Mouse (Mus musculus): ENCODE data around the gene Alcam. TPM values are rescaled to one million over a fixed set of nuclear protein-coding genes. Genes with fewer than 3 reads are reported as not detected.

Gene Alcam
- polyA plus RNA-seq, 1 experiment from 2014 or later = 43.0 TPM

DNA sequence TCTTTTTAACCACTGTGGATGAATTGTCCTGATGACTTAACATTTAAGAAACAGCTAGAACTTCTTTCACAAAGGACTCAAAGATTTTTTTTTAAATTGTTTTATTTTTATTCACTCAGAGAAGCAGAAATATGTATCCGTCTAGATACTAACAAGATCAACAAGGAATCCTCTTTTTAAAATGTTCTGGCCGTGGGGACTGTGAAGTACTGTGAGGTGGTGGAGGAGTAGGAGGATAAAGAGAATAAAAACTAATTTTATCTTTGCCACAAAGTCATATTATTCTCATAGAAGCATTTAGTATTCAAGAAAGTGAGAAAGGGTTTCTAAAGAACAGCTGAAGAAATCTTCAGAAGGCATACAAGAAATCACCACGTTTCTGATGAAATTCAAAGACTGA lies 54.8 kb downstream of the Alcam start:
- WGBS = 81% methylated on average over 3 of the region's 3 CpGs
- no peak overlapping the region for H3K4me2 ChIP-seq (ENCODE audit: low read depth, low read length)
- no peak for ATAC-seq (ENCODE audit: low read depth)
- H3K9ac ChIP-seq (ENCODE audit: low read length) = no peak overlapping the region
- no peaks in the 10 kb centered on the region for H3K27me3 ChIP-seq (ENCODE audit: control insufficient read depth, insufficient read depth, low read depth, low read length)
- no peaks in the 10 kb centered on the region for H3K4me1 ChIP-seq (replicated peaks; ENCODE audit: control insufficient read depth, insufficient read depth, low read length)
- no peaks in the 10 kb centered on the region for H3K36me3 ChIP-seq (ENCODE audit: control insufficient read depth, insufficient read depth, low read length)
- H3K4me3 ChIP-seq (ENCODE audit: low read length) = no peak overlapping the region
- no peaks in the 10 kb centered on the region for H3K9me3 ChIP-seq (ENCODE audit: control insufficient read depth, low read length)
- H3K27ac ChIP-seq (ENCODE audit: low read length) = no peak overlapping the region

DNA sequence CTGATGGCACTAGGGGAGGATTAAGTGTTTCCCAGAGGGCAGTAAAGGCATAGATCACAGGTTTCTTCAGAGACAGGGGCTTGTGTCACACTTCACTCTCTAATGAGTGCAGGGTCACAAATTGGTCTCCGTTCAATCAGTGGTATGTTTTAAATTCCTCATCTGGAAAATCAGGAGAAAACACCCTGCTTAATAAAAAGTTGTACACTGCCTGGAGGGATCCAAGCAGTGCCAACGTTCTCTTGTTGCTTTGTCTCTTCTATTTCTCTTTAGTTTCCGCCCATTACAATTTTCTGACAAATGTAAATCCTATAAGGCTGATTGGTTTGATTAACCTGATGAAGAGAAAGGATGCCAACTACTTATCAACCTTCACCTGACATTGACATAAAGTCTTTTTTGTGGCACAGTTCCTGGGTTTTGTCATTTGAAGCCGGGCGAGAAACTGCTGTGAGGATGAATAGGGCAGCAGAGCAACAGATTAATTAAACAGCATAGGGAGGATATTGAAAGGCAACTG lies 67.0 kb downstream of the Alcam start:
- no peak overlapping the region for H3K27ac ChIP-seq (ENCODE audit: low read length)
- no peak for ATAC-seq (ENCODE audit: low read depth)
- no peaks in the 10 kb centered on the region for H3K9me3 ChIP-seq (ENCODE audit: control insufficient read depth, low read length)
- peaks cover 6% of the 10 kb centered on the region; the same call in 1 of the 2 replicates for H3K4me1 ChIP-seq (replicated peaks; ENCODE audit: control insufficient read depth, insufficient read depth, low read length)
- H3K9ac ChIP-seq (ENCODE audit: low read length) = no peak overlapping the region
- 72% methylated on average over 5 of the region's 5 CpGs for WGBS
- H3K4me2 ChIP-seq (ENCODE audit: low read depth, low read length) = no peak overlapping the region
- H3K4me3 ChIP-seq (ENCODE audit: low read length) = no peak overlapping the region
- no peaks in the 10 kb centered on the region for H3K36me3 ChIP-seq (ENCODE audit: control insufficient read depth, insufficient read depth, low read length)
- H3K27me3 ChIP-seq (ENCODE audit: control insufficient read depth, insufficient read depth, low read depth, low read length) = no peaks in the 10 kb centered on the region

DNA sequence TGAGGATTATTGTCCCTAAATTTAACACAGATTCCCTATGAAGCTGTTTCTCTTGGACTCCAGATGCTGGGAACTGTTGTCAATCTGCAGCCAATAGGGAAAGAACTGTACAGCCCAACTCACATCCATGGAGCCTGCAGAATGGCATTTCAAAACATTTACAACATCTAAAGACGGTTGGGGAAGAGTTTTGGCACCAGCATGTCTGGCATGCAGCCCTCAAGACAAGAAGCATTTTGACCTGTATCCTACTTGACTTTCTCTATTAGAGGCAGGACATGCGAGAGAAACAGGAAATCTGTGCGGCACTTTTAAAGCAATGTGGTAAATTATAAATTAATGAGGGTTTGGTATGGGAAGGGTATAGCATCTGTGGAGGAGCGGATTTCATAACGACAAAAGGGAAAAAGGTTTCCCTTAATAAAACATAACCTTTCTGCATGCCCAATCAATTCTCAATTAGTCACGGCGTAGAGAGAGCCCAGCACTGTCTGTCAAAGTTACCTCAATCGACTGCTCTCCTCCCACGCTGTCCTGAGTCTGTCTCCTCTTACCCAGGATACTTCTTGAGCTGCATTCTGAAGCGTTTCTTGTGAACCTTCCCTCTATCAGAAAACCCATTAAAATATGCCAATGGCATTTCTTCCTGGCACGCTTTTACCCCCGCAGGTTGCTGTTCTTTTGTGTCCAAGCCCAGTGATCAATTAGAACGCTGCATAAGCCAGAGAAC lies 70.3 kb downstream of the Alcam start:
- Histone ChIP-seq H3K9me3 (ENCODE audit: control insufficient read depth, low read length) (no peaks in the 10 kb centered on the region), H3K27me3 (ENCODE audit: control insufficient read depth, insufficient read depth, low read depth, low read length) (no peaks in the 10 kb centered on the region), H3K27ac (ENCODE audit: low read length) (no peak overlapping the region), H3K4me2 (ENCODE audit: low read depth, low read length) (no peak overlapping the region), H3K9ac (ENCODE audit: low read length) (no peak overlapping the region), H3K4me3 (ENCODE audit: low read length) (no peak overlapping the region), H3K4me1 (replicated peaks; ENCODE audit: control insufficient read depth, insufficient read depth, low read length) (peaks cover 10% of the 10 kb centered on the region), H3K36me3 (ENCODE audit: control insufficient read depth, insufficient read depth, low read length) (no peaks in the 10 kb centered on the region)
- 53% methylated on average over 13 of the region's 13 CpGs for WGBS
- no peak for ATAC-seq (ENCODE audit: low read depth)

DNA sequence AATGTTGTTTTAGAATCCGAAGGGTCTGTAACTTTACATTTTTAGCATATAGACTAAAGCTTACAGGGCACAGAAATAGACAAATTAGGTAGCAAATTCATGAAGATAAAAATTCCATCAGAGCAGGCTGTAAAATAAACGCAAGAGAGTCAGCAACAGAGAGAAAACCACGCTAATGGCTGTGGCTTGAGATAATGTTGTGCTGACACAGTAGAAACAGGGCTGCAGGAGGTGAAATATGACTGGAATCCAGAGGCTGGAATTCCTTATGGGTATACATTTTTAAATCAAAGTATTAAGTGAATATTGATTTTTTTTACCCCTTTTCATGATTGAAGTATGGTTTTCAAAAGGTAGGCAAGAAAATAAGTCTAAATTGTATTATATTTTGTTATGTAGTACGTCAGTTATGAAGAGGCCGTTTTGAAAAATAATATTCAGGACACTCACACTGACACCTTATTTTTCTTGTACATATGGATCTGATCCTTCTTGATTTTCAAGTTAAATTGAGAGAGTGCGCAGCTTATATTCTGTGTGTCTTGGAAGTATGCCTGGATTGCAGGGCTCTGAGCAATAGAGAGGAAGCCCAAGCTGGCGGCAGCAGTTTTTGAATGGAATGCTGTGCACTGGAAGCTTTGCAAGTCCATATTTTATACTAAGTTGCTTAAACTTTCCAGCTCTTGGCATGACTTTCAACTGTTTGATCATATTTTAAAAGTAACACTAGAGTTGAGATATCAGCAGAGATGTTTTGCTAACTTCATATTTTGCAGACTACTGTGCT lies 74.9 kb downstream of the Alcam start:
- Histone ChIP-seq H3K4me3 (ENCODE audit: low read length) (no peak overlapping the region), H3K27me3 (ENCODE audit: control insufficient read depth, insufficient read depth, low read depth, low read length) (no peaks in the 10 kb centered on the region), H3K27ac (ENCODE audit: low read length) (no peak overlapping the region), H3K36me3 (ENCODE audit: control insufficient read depth, insufficient read depth, low read length) (no peaks in the 10 kb centered on the region), H3K4me2 (ENCODE audit: low read depth, low read length) (0 out of 2 replicates have a peak overlapping the region, but pooled peaks have one; percentile 3), H3K4me1 (replicated peaks; ENCODE audit: control insufficient read depth, insufficient read depth, low read length) (peaks cover 10% of the 10 kb centered on the region), H3K9me3 (ENCODE audit: control insufficient read depth, low read length) (no peaks in the 10 kb centered on the region), H3K9ac (ENCODE audit: low read length) (no peak overlapping the region)
- 23% methylated on average over 7 of the region's 7 CpGs for WGBS
- ATAC-seq (ENCODE audit: low read depth) = peak; percentile 90

- ATAC-seq (ENCODE audit: low read depth) = no peak
- WGBS = 86% methylated on average over 2 of the region's 2 CpGs
- Histone ChIP-seq H3K4me3 (ENCODE audit: low read length) (no peak overlapping the region), H3K9me3 (ENCODE audit: control insufficient read depth, low read length) (no peaks in the 10 kb centered on the region), H3K9ac (ENCODE audit: low read length) (no peak overlapping the region), H3K36me3 (ENCODE audit: control insufficient read depth, insufficient read depth, low read length) (no peaks in the 10 kb centered on the region), H3K4me1 (replicated peaks; ENCODE audit: control insufficient read depth, insufficient read depth, low read length) (peaks cover 8% of the 10 kb centered on the region), H3K27ac (ENCODE audit: low read length) (no peak overlapping the region), H3K4me2 (ENCODE audit: low read depth, low read length) (no peak overlapping the region), H3K27me3 (ENCODE audit: control insufficient read depth, insufficient read depth, low read depth, low read length) (no peaks in the 10 kb centered on the region)
These were observed 77.0 kb downstream of the Alcam start for GRCm38 (mm10) chr16:52376827-52377226.

DNA sequence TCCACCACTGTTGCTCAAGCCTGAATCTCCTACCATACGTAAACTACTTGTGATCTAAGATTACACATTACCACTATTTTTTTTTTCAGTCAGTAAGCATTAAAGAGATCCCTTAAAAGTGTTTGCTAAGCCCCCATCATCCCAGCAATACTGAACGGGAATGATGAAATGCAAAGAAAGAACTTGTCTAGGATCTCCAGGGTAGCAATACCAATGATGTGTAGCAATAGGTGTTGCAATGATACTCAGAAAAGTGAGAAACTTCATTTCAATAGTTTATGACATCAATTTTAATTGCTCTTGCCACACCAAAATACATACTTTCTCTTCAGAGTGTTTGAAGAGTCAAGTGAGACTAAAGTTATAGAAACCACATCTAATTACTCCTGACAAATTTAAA lies 81.9 kb downstream of the Alcam start:
- no peak for ATAC-seq (ENCODE audit: low read depth)
- Histone ChIP-seq H3K27ac (ENCODE audit: low read length) (no peak overlapping the region), H3K9me3 (ENCODE audit: control insufficient read depth, low read length) (no peaks in the 10 kb centered on the region), H3K9ac (ENCODE audit: low read length) (no peak overlapping the region), H3K4me2 (ENCODE audit: low read depth, low read length) (no peak overlapping the region), H3K36me3 (ENCODE audit: control insufficient read depth, insufficient read depth, low read length) (no peaks in the 10 kb centered on the region), H3K4me3 (ENCODE audit: low read length) (no peak overlapping the region), H3K4me1 (replicated peaks; ENCODE audit: control insufficient read depth, insufficient read depth, low read length) (no peaks in the 10 kb centered on the region), H3K27me3 (ENCODE audit: control insufficient read depth, insufficient read depth, low read depth, low read length) (no peaks in the 10 kb centered on the region)
- 53% methylated on average over 2 of the region's 2 CpGs for WGBS

GRCm38 (mm10) chr16:52368521-52368920 lies 85.4 kb downstream of the Alcam start:
- no peak overlapping the region for H3K4me3 ChIP-seq (ENCODE audit: low read length)
- no peak overlapping the region for H3K4me2 ChIP-seq (ENCODE audit: low read depth, low read length)
- no peaks in the 10 kb centered on the region for H3K27me3 ChIP-seq (ENCODE audit: control insufficient read depth, insufficient read depth, low read depth, low read length)
- ATAC-seq (ENCODE audit: low read depth) = no peak
- WGBS = 87% methylated on average over 5 of the region's 5 CpGs
- no peaks in the 10 kb centered on the region for H3K36me3 ChIP-seq (ENCODE audit: control insufficient read depth, insufficient read depth, low read length)
- H3K27ac ChIP-seq (ENCODE audit: low read length) = no peak overlapping the region
- H3K9ac ChIP-seq (ENCODE audit: low read length) = no peak overlapping the region
- H3K4me1 ChIP-seq (replicated peaks; ENCODE audit: control insufficient read depth, insufficient read depth, low read length) = no peaks in the 10 kb centered on the region
- no peaks in the 10 kb centered on the region for H3K9me3 ChIP-seq (ENCODE audit: control insufficient read depth, low read length)

- 89% methylated on average over 4 of the region's 4 CpGs for WGBS
- no peak overlapping the region for H3K9ac ChIP-seq (ENCODE audit: low read length)
These were observed 87.0 kb downstream of the Alcam start for GRCm38 (mm10) chr16:52366915-52367314.

GRCm38 (mm10) chr16:52363944-52364511 lies 89.8 kb downstream of the Alcam start:
- Histone ChIP-seq H3K27ac (ENCODE audit: low read length) (no peak overlapping the region), H3K9ac (ENCODE audit: low read length) (no peak overlapping the region), H3K27me3 (ENCODE audit: control insufficient read depth, insufficient read depth, low read depth, low read length) (no peaks in the 10 kb centered on the region), H3K4me2 (ENCODE audit: low read depth, low read length) (no peak overlapping the region), H3K4me3 (ENCODE audit: low read length) (no peak overlapping the region), H3K4me1 (replicated peaks; ENCODE audit: control insufficient read depth, insufficient read depth, low read length) (no peaks in the 10 kb centered on the region), H3K9me3 (ENCODE audit: control insufficient read depth, low read length) (no peaks in the 10 kb centered on the region), H3K36me3 (ENCODE audit: control insufficient read depth, insufficient read depth, low read length) (no peaks in the 10 kb centered on the region)
- 88% methylated on average over 4 of the region's 4 CpGs for WGBS
- no peak for ATAC-seq (ENCODE audit: low read depth)

More at GRCm38 (mm10) chr16:52366915-52367314, 87.0 kb downstream of the Alcam start:
- ATAC-seq (ENCODE audit: low read depth) = no peak
- H3K27ac ChIP-seq (ENCODE audit: low read length) = no peak overlapping the region
- H3K4me3 ChIP-seq (ENCODE audit: low read length) = no peak overlapping the region
- no peaks in the 10 kb centered on the region for H3K9me3 ChIP-seq (ENCODE audit: control insufficient read depth, low read length)
- H3K4me2 ChIP-seq (ENCODE audit: low read depth, low read length) = no peak overlapping the region
- H3K4me1 ChIP-seq (replicated peaks; ENCODE audit: control insufficient read depth, insufficient read depth, low read length) = no peaks in the 10 kb centered on the region
- no peaks in the 10 kb centered on the region for H3K27me3 ChIP-seq (ENCODE audit: control insufficient read depth, insufficient read depth, low read depth, low read length)
- no peaks in the 10 kb centered on the region for H3K36me3 ChIP-seq (ENCODE audit: control insufficient read depth, insufficient read depth, low read length)
